Comparison of ENCODE assay signal across 8 mouse cellular contexts in genomic region chr8:71592374-71593170, GRCm38 (mm10). TPM values are rescaled to one million over a fixed set of nuclear protein-coding genes. Genes with fewer than 3 reads are reported as not detected.
DNase-seq lines count a peak whose midpoint lies in the region; ATAC-seq and TF ChIP-seq lines count a peak whose summit lies in the region.
"Had no signal": no experiment of that assay in that cellular context is flagged by ENCODE, and none has a peak within 500 bp of the region (broad histone marks: within the 10 kb centered on the region; RNA-seq: fewer than 3 reads in every experiment).

No protein-coding gene starts in this region.

- DNase-seq in Patski (ENCODE audit: low read depth, low spot score), result no peak
- DNase-seq in cerebellum, adult 18-20 months, result peak; percentile 85 to 95
- DNase-seq in gastrocnemius, adult 18-20 months (ENCODE audit: low spot score), result peak; percentile 80
- DNase-seq in induced T-regulatory cell, adult 2 months (ENCODE audit: low read depth), result peak; percentile 73
- peak; percentile 91 for DNase-seq in left cerebral cortex, adult 2 months (ENCODE audit: extremely low spot score in 1 of 2, low spot score in 2 of 2)
- peak; percentile 79 to 88 for DNase-seq in lung, postnatal 4 days
- peak; percentile 47 to 65 for DNase-seq in spleen, postnatal 14 days (ENCODE audit: low spot score in 2 of 2)

- CTCF ChIA-PET in Patski (lab: Charles Lee), result interaction anchor here (1.0 to 7.9 kb wide), 4 partner anchors 16 to 68 kb away, joined by 3 to 49 read pairs (median 6); partner anchors contain the start of genes Slc27a1 and Tmem221

- POLR2A ChIA-PET in Patski (lab: Charles Lee), result interaction anchor here (0.7 to 3.0 kb wide), 10 partner anchors 14 to 68 kb away, joined by 3 to 12 read pairs (median 6); partner anchors contain the start of genes Colgalt1, Slc27a1 and Tmem221

- no peak for TF ChIP-seq CTCF in Patski (IDR thresholded peaks at IDR 0.05)
- TF ChIP-seq CTCF in left cerebral cortex, adult 2 months (IDR thresholded peaks at IDR 0.05), result no peak

- H3K27me3 ChIP-seq in Patski, result no peaks in the 10 kb centered on the region

- peak overlapping the region; percentile 82 for H3K4me3 ChIP-seq in left cerebral cortex, adult 2 months

- peak overlapping the region; percentile 99 for H3K27ac ChIP-seq in left cerebral cortex, adult 2 months

- in situ Hi-C loops in Patski (cut with MboI; ENCODE audit: low pct_unique_long_range_greater_than_20kb), result no loop called here

- intact Hi-C loops in left cerebral cortex, adult 2 months (cut with DNase I), result loop anchor here (1.0 kb wide), 1 partner anchor 19 kb away; no protein-coding TSS in a partner anchor

- peak; percentile 20 for ATAC-seq in Patski

RNA-seq across cellular contexts. Expression of gene Pgls, which starts 0.6 kb away (rescaled TPM):
- polyA plus RNA-seq in Patski (2021), result 127 TPM
- total RNA-seq in gastrocnemius, adult 18-20 months (2021), result 10 to 100 TPM; 23.2 to 23.7 TPM
- total RNA-seq in left cerebral cortex, adult 2 months (2021), result 10 to 100 TPM; 29.1 to 33.0 TPM

RNA-seq across cellular contexts. Expression of gene Fam129c, which starts 4.9 kb away (rescaled TPM):
- 10.8 TPM for polyA plus RNA-seq in Patski (2021)
- total RNA-seq in gastrocnemius, adult 18-20 months (2021), result 1 to 10 TPM in 1 of 2 experiments, under 1 TPM in 1; 0.57 to 1.3 TPM
- total RNA-seq in left cerebral cortex, adult 2 months (2021), result 1 to 10 TPM; 3.1 to 4.0 TPM

RNA-seq across cellular contexts. Expression of gene Colgalt1, which starts 18.2 kb away (rescaled TPM):
- polyA plus RNA-seq in Patski (2021), result 117 TPM
- 10 to 100 TPM; 37.3 to 37.4 TPM for total RNA-seq in gastrocnemius, adult 18-20 months (2021)
- total RNA-seq in left cerebral cortex, adult 2 months (2021), result 10 to 100 TPM; 47.2 to 50.9 TPM

RNA-seq across cellular contexts. Expression of gene Slc27a1, which starts 23.9 kb away (rescaled TPM):
- polyA plus RNA-seq in Patski (2021), result 40.9 TPM
- total RNA-seq in gastrocnemius, adult 18-20 months (2021), result 10 to 100 TPM; 78.7 to 93.8 TPM
- 100 to 1,000 TPM; 108 to 109 TPM for total RNA-seq in left cerebral cortex, adult 2 months (2021)

RNA-seq across cellular contexts. Expression of gene Nxnl1, which starts 26.2 kb away (rescaled TPM):
- polyA plus RNA-seq in Patski (2021), result 0.85 TPM
- total RNA-seq in gastrocnemius, adult 18-20 months (2021), result not detected
- total RNA-seq in left cerebral cortex, adult 2 months (2021), result under 1 TPM in 1 of 2 experiments, not detected in 1; 0.11 TPM
- polyA plus RNA-seq: large intestine, adult 2 months had no signal
